Mouse (Mus musculus) liver, adult 2 months (tissue): ENCODE measurements around the gene Fbxl17.

Experiments used
- CTCF ChIP-seq: fragments of 200-500 bp; IDR thresholded peaks from 2 replicates; pipeline ENCODE4 v1.5.1; 2011; ENCODE audit warnings: low read depth, low read length, control low read depth
- POLR2A ChIP-seq: fragments of 200-500 bp; IDR thresholded peaks from 2 replicates; pipeline ENCODE4 v1.6.1; 2011; ENCODE audit warnings: low read length, control low read depth; ENCODE audit not compliant: insufficient read depth; ENCODE audit errors: extremely low read depth

DNA sequence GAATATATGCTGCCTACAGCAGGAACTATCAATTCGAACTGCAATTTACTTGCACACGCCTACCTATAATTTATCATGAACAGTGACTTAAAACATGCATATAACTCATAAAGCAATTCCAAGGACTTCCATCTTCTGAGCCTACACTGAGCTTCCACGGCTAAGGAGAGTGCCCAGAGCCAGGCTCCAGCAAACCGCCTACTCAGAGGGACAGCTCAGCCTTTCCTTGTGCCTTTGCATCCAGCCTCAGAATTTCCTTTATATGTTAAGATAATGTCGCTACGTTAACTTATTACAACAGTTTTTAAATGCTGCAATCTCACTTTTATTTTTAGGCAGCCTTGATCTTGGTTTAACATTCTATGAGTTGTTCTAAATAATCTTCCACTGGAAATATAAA is 80.3 kb downstream of the Fbxl17 start:
- TF ChIP-seq POLR2A (no peak), CTCF (no peak)
